Mouse (Mus musculus) bone marrow macrophage, adult 2 months (primary cell): ENCODE data around the gene Wdr53. TPM values are rescaled to one million over a fixed set of nuclear protein-coding genes. Genes with fewer than 3 reads are reported as not detected.
"Not testable (repeated sequence)": the region's sequence is repeated elsewhere in the genome, so short reads cannot be mapped to it uniquely, and the experiment has no call there.

ENCODE experiments used
- H3K27ac ChIP-seq: 2 replicates; pipeline ENCODE4 v1.5.1; 2012; ENCODE audit warnings: low read depth, low read length; ENCODE audit not compliant: insufficient read depth
- H3K4me1 ChIP-seq: 2 replicates; pipeline ENCODE4 v1.6.1; 2012; ENCODE audit warnings: low read length; ENCODE audit not compliant: control insufficient read depth, insufficient read depth
- H3K4me3 ChIP-seq: 2 replicates; pipeline ENCODE4 v1.5.1; 2012; ENCODE audit warnings: mild to moderate bottlenecking, low read length, moderate library complexity; ENCODE audit not compliant: insufficient read depth
- CTCF ChIP-seq: IDR thresholded peaks from 2 replicates; pipeline ENCODE4 v1.5.1; 2012; ENCODE audit warnings: low read depth, mild to moderate bottlenecking, low read length, moderate library complexity
- POLR2A ChIP-seq: IDR thresholded peaks from 2 replicates; pipeline ENCODE4 v1.6.1; 2012; ENCODE audit warnings: mild to moderate bottlenecking, low read depth, low read length, borderline replicate concordance
- polyA plus RNA-seq: library from polyadenylated mRNA; stranded (reverse); fragments of >200 nt; gene quantifications from 2 replicates; pipeline ENCODE4 v1.2.4, GENCODE M21; 2012; ENCODE audit not compliant: missing spikeins, insufficient read depth, insufficient read length

The Wdr53 gene
- polyA plus RNA-seq, 1 experiment = 18.0 TPM

DNA sequence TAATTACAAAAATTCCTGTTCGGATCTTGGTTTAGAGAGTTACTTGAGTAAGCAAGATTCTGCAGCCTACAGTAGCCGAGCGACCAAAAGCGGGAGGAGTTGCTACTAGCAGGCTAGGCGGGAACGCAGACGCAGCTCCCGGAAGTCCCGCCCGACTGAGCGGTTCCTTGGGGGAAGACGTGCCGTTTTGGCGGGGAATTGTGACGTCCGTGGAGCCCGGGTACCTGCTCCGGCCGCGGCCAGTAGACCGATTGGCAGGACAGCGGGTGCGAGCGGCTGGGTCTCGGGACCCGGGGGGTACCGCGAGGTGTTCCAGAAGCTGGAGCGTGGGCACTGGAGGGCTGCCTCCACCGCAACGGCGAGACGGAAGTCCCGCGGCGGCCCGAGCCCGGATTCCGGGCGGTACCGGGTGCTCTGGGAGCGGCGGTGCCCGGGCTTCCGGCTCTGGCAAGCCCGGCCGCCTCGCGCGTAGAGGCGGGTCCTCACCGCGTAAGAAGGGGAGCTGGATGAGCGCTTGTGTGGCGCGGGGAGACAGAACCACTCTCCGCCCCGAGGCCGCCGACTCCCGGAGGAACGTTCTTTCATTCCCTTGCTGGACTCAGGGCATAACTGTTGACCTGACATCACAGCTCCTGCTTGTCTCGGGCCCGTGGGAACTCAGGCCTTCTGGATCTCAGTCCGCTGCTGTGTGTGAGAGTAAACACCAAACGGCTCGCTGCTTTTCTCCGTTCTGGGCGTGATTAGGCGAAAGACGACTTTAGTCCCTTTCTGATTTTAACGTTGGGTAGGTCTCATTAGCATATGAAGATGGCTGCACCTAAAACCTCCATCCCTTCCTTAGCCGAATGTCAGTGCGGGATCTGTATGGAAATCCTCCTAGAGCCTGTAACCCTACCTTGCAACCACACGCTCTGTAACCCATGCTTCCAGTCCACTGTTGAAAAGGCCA lies 30.6 kb downstream of the Wdr53 start, which contains the start of gene Rnf168:
Rnf168 (plus strand) TSS at position 152 of the 949 bp plus-strand sequence.
- TF ChIP-seq CTCF (no peak), POLR2A (no peak)
- H3K4me1 ChIP-seq = peaks cover 20% of the 10 kb centered on the region
- H3K4me3 ChIP-seq = peak within 1 kb of the TSS; percentile 93
- peak within 1 kb of the TSS; percentile 83 for H3K27ac ChIP-seq

DNA sequence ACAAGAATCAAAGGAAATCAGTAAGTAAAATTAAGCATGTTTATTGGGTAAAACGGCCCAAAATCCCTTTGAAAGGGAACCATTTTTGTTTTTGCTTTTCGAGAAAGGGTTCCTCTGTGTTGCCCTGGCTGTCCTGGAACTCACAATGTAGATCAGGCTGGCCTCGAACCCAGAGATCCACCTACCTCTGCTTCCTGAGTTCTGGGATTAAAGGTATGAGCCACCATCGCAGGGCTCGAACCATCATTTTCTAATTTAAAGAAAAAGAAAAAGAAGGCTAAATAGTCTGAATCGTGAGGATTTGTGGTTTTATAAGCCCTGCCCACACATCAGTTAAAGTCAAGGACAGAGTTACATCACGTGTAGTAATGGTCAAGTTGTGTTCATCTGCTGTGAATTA lies 31.4 kb downstream of the Wdr53 start:
- TF ChIP-seq POLR2A (no peak), CTCF (no peak)
- peaks cover 22% of the 10 kb centered on the region for H3K4me1 ChIP-seq
- H3K4me3 ChIP-seq = peak overlapping the region; percentile 93
- peak overlapping the region; percentile 83 for H3K27ac ChIP-seq

DNA sequence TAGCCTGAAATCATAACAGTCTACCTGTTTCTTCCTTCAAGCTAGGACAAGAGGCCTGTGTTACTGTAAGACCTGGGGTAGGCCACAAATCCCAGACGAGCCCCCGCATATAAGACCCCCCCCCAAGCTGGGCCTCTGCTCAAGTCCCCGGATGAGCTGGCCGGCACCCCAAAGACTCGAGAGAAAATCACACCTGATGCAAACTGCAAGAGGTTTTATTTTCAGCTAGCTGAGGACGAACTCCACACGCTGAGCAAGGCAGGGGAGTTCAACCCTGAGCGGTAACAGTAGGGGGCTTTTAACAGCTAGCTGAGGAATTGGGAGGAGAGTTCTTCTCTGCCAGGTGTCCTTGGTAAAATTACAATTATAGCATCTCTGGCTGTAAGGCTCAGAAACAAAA lies 33.2 kb downstream of the Wdr53 start:
- TF ChIP-seq POLR2A (no peak), CTCF (no peak)
- Histone ChIP-seq H3K4me1 (peaks cover 19% of the 10 kb centered on the region), H3K27ac (no peak overlapping the region), H3K4me3 (no peak overlapping the region)

DNA sequence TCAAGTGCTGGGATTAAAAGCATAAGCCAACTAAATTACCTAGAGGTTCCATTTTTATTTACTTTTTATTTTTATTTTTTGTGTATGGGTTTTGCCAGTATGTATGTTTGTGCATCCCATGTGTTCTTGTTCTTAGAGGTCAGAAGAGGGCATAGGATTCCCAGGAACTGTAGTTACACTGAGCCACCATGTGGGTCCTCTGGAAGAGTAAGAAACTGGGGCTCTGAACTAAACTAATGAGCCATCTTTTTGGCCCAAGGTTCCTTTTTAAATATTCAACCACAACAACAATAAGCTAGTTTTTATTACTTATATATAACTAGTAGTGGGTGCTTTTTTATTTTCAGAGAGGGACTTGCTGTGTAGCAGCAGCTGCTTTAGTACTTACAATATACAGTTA lies 35.6 kb downstream of the Wdr53 start:
- TF ChIP-seq POLR2A (no peak), CTCF (no peak)
- Histone ChIP-seq H3K4me3 (no peak overlapping the region), H3K27ac (no peak overlapping the region), H3K4me1 (peaks cover 5% of the 10 kb centered on the region)

DNA sequence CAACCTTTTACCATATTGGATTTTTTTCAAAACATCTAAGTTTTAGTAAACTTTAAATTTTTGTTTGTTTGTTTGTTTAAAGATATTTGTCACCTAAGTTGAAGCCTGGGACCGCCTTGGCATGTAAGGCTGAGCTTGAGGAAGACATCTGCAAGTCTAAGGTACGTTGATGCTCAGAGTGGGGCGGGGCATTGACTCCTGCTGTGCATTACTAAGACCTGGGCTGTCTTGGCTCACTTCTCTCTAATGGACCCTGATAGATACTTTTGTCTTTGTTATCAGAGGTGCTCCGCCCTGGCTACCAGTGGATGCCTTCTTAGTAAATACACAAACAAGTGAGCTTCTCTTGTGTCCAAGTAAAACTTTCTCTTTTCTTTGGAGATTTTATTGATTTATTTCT lies 44.8 kb downstream of the Wdr53 start:
- no peak overlapping the region for H3K4me3 ChIP-seq
- no peak overlapping the region for H3K27ac ChIP-seq
- no peaks in the 10 kb centered on the region for H3K4me1 ChIP-seq
- TF ChIP-seq CTCF (no peak), POLR2A (no peak)

DNA sequence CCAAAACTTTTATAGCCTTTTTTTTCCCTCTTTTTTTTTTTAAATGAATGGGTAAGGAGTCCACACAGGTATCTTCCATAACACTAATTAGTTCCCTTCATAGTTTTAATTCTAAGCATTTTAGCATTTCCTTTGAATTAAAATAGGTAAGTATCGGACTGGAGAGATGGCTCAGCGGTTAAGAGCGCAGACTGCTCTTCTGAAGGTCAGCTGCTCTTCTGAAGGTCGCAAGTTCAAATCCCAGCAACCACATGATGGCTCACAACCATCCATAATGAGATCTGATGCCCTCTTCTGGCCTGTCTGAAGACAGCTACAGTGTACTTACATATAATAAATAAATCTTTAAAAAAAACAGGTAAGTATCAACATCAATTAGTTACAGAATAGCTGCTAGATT lies 52.6 kb downstream of the Wdr53 start:
- not testable (repeated sequence) for H3K27ac ChIP-seq, H3K4me3 ChIP-seq, H3K4me1 ChIP-seq

DNA sequence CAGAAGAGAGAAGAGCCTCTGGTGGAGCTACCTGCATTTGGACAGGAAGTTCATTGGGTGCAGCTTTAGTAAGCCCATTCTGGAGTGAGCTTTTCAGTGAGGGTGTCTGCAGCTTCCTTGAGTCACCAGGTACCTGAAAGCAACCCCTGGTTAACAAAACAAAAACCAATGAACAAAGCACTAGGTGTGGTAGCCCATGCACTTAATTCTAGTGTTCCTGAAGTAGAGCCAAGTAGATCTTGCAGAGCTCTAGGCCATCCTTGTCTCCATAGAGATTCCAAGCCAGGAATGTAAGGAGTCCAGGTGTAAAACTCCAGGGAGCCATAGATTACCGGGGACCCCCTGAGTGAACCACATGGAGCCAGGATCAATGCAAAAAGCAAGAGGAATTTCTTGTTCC lies 56.0 kb downstream of the Wdr53 start:
- Histone ChIP-seq H3K4me3 (no peak overlapping the region), H3K27ac (no peak overlapping the region), H3K4me1 (no peaks in the 10 kb centered on the region)
- TF ChIP-seq CTCF (no peak), POLR2A (no peak)

DNA sequence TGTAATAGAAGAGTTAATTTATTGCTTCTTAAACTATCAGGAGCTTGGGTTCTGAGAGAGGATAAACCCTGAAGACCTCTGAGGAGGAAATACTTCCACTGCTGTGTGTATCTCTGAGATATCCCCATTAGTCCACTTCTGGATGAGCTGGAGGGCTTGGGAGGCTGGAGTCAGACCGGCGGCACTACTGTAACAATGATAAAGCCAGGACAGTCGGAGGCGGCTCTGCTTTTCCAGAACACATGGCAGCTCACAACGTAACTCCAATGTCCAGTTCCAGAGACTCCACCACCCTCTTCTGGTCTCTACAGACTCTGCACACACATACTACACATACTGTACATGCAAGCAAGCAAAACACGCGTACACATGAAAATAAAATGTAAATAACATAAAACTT lies 56.9 kb downstream of the Wdr53 start:
- H3K27ac ChIP-seq = no peak overlapping the region
- no peaks in the 10 kb centered on the region for H3K4me1 ChIP-seq
- no peak for TF ChIP-seq POLR2A
- TF ChIP-seq CTCF = no peak

More for the DNA sequence above, 56.9 kb downstream of the Wdr53 start:
- H3K4me3 ChIP-seq = no peak overlapping the region

Other genes starting within 250 kb of the Wdr53 start
- gene Senp5, start 243.9 kb upstream of the Wdr53 start, polyA plus RNA-seq = 13.6 and 14.4 TPM in 2 replicates
- gene Pak2, start 167.9 kb upstream of the Wdr53 start, polyA plus RNA-seq = 58.8 and 63.0 TPM in 2 replicates
- gene Pigx, start 147.5 kb upstream of the Wdr53 start, polyA plus RNA-seq = 39.1 and 49.3 TPM in 2 replicates
- gene Cep19, start 147.4 kb upstream of the Wdr53 start, polyA plus RNA-seq = 10.9 and 12.2 TPM in 2 replicates
- 227 and 230 TPM in 2 replicates for gene Nrros, start 81.6 kb upstream of the Wdr53 start, polyA plus RNA-seq
- 1.4 and 1.9 TPM in 2 replicates for gene Bex6, start 67.4 kb upstream of the Wdr53 start, polyA plus RNA-seq
- gene Fbxo45, start 69 bp upstream of the Wdr53 start, polyA plus RNA-seq = 8.5 and 8.6 TPM in 2 replicates
- gene Smco1, start 24.2 kb downstream of the Wdr53 start, polyA plus RNA-seq = not detected in 2 replicates
- gene Rnf168, start 30.2 kb downstream of the Wdr53 start, polyA plus RNA-seq = 10.5 and 11.2 TPM in 2 replicates
- gene Ubxn7, start 85.0 kb downstream of the Wdr53 start, polyA plus RNA-seq = 17.9 and 19.6 TPM in 2 replicates
- 3.0 and 4.4 TPM in 2 replicates for gene Tm4sf19, start 153.3 kb downstream of the Wdr53 start, polyA plus RNA-seq
- 43.8 and 47.9 TPM in 2 replicates for gene Tctex1d2, start 172.5 kb downstream of the Wdr53 start, polyA plus RNA-seq
- gene Pcyt1a, start 183.7 kb downstream of the Wdr53 start, polyA plus RNA-seq = 95.8 and 100 TPM in 2 replicates
- not detected in 2 replicates for gene Slc51a, start 240.7 kb downstream of the Wdr53 start, polyA plus RNA-seq
- gene Zdhhc19, start 249.0 kb downstream of the Wdr53 start, polyA plus RNA-seq = not detected in 2 replicates